Mouse (Mus musculus) CD8-positive naive resting alpha-beta T cell, adult 2 months (primary cell): ENCODE results near the gene Scarf1.

ENCODE experiments used
- DNase-seq, 2 experiments: peaks; one replicate each; pipeline ENCODE4 v3.0.0; 2022; ENCODE audit warnings: low read depth in 2 of 2, low spot score in 2 of 2

The Scarf1 gene

DNA sequence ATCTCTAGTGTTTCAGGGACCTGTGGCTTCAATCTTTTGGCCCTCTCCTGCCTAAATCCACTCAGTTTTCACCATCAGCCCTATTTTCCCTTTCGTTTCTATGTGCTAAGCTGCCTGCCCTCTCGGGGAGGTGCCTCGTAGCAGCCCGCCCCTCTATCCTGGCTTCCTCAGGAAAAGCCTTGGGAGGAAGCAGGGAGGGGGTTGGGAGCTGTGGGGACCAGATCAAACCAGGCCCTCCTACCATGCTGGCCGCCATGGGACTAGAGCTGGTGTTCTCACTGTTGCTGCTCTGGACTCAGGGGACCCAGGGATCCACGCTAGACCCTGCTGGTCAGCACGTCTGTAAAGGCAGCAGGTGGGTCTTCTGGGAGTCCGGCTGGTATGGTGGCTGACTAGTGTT is at the start of gene Scarf1:
Gene Scarf1 (plus strand): TSS at position 205 of the 400 bp plus-strand sequence.
- DNase-seq, result no peak

GRCm38 (mm10) chr11:75463624-75464023 is 49.7 kb upstream of the Scarf1 start:
- no peak for DNase-seq

GRCm38 (mm10) chr11:75464417-75464816 is 48.9 kb upstream of the Scarf1 start:
- DNase-seq, result no peak

DNA sequence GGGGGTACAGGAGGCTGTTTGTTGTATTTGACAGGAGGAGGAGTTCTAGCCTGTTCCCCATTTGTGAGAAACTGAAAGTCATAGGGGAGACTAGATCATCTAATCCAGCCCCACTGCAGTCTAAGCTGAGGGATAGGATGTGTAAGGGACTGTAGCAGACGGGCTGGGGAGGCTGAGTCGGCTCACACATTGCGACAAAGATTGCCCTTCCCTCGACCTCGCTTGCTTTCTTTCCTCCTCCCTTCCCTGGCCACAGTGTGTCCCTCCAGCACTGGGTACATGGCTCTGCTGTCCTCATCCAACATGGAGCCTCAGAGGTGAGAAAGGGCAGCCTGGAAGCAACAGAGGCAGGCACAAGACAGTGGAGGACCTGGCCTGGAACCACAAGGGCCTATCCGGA is 48.3 kb upstream of the Scarf1 start:
- no peak for DNase-seq

GRCm38 (mm10) chr11:75466731-75467505 is 46.4 kb upstream of the Scarf1 start:
- no peak for DNase-seq

- no peak for DNase-seq
These were observed 45.7 kb upstream of the Scarf1 start for GRCm38 (mm10) chr11:75467512-75468215.

DNA sequence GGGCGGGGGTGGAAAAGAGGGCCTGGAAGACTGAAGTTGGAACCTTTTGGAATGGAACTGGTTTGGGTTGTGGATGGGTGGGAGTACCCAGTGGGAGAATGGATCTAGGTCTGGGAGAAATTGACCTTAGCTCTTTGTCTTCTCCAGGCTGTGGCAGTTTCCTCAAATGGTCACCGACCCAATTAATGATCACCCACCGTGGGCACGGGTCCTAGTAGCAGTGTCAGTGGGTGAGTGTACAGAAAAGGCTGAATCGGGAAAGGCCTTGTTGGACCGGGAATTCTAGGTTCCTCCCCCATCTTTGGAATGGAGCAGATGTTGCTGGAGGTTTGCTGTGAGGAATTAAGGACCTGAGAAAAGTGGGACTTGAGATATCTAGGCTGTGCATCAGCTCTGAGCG is 44.9 kb upstream of the Scarf1 start:
- DNase-seq, result no peak

DNA sequence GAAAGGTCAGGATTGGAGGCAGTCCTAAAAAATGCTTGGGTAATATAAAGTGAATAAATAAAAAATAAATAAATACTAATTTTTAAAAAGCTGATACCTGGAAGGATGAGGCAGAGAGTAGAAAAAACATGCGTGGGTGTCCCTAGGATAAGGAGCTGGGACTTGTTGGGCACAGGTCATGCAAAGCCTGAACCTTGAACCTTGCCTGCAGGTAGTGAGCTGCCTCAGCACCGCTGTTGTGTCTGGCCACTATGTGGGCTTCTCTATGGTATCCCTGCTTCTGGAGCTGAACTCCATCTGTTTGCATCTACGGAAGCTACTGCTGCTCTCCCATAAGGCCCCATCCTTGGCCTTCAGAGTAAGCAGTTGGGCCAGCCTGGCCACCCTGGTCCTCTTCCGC is 44.1 kb upstream of the Scarf1 start:
- DNase-seq, result no peak

GRCm38 (mm10) chr11:75470675-75471074 is 42.7 kb upstream of the Scarf1 start:
- no peak for DNase-seq

GRCm38 (mm10) chr11:75472469-75473081 is 40.8 kb upstream of the Scarf1 start:
- DNase-seq, result no peak

- no peak for DNase-seq
These were observed 40.0 kb upstream of the Scarf1 start for GRCm38 (mm10) chr11:75473376-75473775.

GRCm38 (mm10) chr11:75486192-75486591 is 27.1 kb upstream of the Scarf1 start:
- no peak for DNase-seq

GRCm38 (mm10) chr11:75486601-75487285 is 26.6 kb upstream of the Scarf1 start, which contains the start of gene Prpf8:
Gene Prpf8 (plus strand): TSS chr11:75486816.
- peak; percentile 95 to 97 for DNase-seq

GRCm38 (mm10) chr11:75487496-75487895 is 25.8 kb upstream of the Scarf1 start:
- no peak for DNase-seq

- DNase-seq, result no peak
These were observed 18.9 kb upstream of the Scarf1 start for GRCm38 (mm10) chr11:75494296-75495049.

DNA sequence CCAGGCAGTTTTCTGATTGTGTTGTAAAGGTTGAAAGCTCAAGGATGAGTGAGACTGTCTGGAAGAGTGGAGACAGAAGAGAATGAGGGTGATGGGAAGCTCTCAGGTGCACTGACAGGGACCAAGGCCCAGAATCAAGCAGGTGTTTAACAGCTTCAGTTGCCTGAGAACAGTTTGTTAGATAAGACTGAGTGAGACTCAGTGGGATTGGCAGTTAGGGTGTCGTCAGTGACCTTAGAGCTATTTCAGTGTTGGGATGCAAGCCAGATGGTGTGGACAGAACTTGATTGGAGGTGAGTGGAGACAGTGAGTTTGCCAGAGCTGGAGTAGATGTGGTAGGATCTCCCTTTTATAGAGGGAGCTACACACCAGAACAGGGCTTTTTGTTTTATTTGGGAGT is 15.2 kb upstream of the Scarf1 start:
- no peak for DNase-seq

DNA sequence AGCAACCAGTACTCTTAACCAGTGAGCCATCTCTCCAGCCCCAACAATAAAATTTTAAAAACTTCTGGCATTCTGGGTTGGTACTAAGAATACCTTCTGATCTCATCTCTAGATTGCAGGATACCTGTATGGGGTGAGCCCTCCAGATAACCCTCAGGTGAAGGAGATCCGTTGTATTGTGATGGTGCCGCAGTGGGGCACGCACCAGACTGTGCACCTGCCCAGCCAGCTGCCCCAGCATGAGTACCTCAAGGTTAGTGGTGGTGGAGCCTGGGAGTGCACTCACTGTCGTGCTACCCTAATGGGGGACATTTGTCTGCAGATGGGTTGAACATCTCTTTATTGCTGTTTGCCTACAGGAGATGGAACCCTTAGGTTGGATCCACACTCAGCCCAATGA is 5.2 kb upstream of the Scarf1 start:
- DNase-seq, result no peak

- no peak for DNase-seq
These were observed 4.4 kb upstream of the Scarf1 start for GRCm38 (mm10) chr11:75508904-75509303.

- no peak for DNase-seq
These were observed 3.4 kb upstream of the Scarf1 start, which contains the start of gene Rilp for GRCm38 (mm10) chr11:75509741-75510626. Gene Rilp (plus strand): TSS chr11:75510094.

DNA sequence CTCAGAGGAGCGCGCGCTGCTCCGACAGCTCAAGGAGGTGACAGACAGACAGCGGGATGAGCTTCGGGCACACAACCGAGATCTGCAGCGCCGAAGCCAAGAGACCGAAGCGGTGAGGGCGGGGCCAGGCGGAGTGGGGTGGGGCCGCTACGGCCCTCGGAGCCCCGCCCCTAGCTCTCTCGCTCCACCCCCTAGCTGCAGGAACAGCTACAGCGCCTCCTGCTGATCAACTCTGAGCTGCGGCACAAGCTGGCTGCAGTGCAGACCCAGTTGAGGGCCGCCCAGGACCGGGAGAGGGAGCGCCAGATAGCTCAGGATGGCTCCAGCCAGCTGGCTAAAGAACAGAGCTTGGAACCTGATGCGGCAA is 2.7 kb upstream of the Scarf1 start:
- peak; percentile 87 to 90 for DNase-seq
